Mouse (Mus musculus) brain, embryonic 14.5 days (tissue): ENCODE results near the gene Ccdc167.

Experiments used
- CTCF ChIP-seq: fragments of 200-500 bp; IDR thresholded peaks from 2 replicates; pipeline ENCODE4 v1.5.1; 2012; ENCODE audit warnings: inconsistent platforms, mild to moderate bottlenecking, moderate library complexity, borderline replicate concordance; ENCODE audit not compliant: insufficient read depth, insufficient read length; ENCODE audit errors: extremely low read depth
- POLR2A ChIP-seq: fragments of 200-500 bp; IDR thresholded peaks from 2 replicates; pipeline ENCODE4 v1.6.1; 2012; ENCODE audit warnings: mild to moderate bottlenecking, inconsistent platforms, borderline replicate concordance; ENCODE audit not compliant: poor library complexity, insufficient read depth, insufficient read length, severe bottlenecking; ENCODE audit errors: extremely low read depth

DNA sequence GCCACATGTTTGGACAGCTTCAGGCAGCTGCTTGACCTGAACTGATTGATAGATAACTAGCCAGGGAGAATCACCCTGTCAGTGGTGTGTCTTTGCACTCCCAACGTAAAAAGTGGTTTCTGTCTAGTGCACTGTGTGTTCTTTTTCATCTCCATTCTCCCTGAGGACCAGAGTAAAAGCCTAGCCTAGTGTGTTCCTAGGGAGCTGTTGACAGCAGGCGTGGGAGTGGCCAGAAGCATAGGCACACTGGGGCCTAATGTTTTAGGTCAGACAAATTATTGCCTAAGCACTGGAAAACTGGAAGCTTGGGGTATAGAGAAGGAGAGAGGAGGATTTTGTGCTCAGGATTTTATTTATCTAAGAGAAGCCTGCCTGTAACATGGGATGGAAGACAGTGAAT is 33.7 kb downstream of the Ccdc167 start:
- no peak for TF ChIP-seq CTCF
- no peak for TF ChIP-seq POLR2A
